Mouse (Mus musculus) testis, adult 2 months (tissue): ENCODE data around the gene Gm11983.
A peak's percentile ranks its signal among the peaks of the same experiment; 100 is the strongest.

Source experiments
- CTCF ChIP-seq: fragments of 200-500 bp; IDR thresholded peaks from 2 replicates; pipeline ENCODE4 v1.5.1; 2012; ENCODE audit warnings: low read depth, mild to moderate bottlenecking, inconsistent platforms, low read length, moderate library complexity; ENCODE audit not compliant: control insufficient read depth, insufficient read depth, insufficient replicate concordance
- POLR2A ChIP-seq: fragments of 200-500 bp; IDR thresholded peaks from 2 replicates; pipeline ENCODE4 v1.6.1; 2012; ENCODE audit warnings: low read depth, mild to moderate bottlenecking, inconsistent platforms, low read length, moderate library complexity; ENCODE audit not compliant: control insufficient read depth

DNA sequence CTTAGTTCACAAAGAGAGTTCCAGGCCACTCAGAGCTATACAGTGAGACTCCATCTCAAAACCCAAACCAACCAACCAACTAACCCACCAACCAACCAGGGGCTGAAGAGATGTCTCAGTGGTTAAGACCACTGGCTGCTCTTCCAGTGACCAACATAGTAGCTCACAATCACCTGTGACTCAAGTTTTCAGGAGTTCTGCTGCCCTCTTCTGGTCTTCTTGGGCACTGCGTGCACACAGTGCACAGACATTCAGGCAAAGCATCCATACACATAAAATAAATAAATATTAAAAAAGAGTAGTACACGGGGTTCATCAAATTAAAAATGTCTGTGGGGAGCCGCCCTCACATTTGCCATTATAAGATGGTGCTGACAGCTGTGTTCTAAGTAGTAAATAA lies 46.8 kb downstream of the Gm11983 start:
- no peak for TF ChIP-seq POLR2A
- TF ChIP-seq CTCF, result peak; percentile 57; the same call in 1 of the 2 replicates
